11 mouse cellular contexts compared by ENCODE assay signal in the genomic region with DNA sequence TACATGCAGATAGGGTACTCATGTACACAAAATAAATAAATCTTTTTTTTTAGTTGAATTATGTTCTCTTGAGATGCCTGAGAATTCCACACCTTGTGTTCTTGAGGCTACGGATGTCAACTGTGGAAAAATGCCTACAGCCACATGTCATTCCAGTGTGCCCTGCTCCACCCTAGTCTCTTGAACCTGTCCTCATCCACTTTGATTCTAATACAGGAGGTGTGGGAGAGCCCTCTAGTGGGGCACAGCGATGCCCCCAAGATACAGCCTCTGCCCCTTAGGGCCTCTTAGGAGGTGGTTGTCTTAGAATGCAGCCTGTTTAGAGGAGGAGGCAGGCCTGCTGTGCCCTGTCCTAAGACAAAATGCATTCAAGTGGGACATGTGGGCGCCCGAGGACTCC. TPM values are rescaled to one million over a fixed set of nuclear protein-coding genes. Genes with fewer than 3 reads are reported as not detected.
DNase-seq lines count a peak whose midpoint lies in the region; ATAC-seq and TF ChIP-seq lines count a peak whose summit lies in the region.
"Had no signal": no experiment of that assay in that cellular context is flagged by ENCODE, and none has a peak within 500 bp of the region (broad histone marks: within the 10 kb centered on the region; RNA-seq: fewer than 3 reads in every experiment).

No protein-coding gene starts in this region.

- H3K27me3 ChIP-seq in kidney, adult 2 months (replicated peaks; ENCODE audit: control insufficient read depth, insufficient read depth, low read length): no peaks in the 10 kb centered on the region
- no peaks in the 10 kb centered on the region for H3K27me3 ChIP-seq in small intestine, adult 2 months (ENCODE audit: control insufficient read depth, insufficient read depth, low read length)
- H3K27me3 ChIP-seq in limb, embryonic 10.5 days (ENCODE audit: low read depth, poor library complexity, severe bottlenecking): no peaks in the 10 kb centered on the region

- peak; percentile 25; the same call in 1 of the 2 replicates for TF ChIP-seq CTCF in kidney, adult 2 months (conservative IDR thresholded peaks at IDR 0.05; ENCODE audit: insufficient read depth, insufficient read length, low read depth, low read length)
- TF ChIP-seq CTCF in small intestine, adult 2 months (IDR thresholded peaks at IDR 0.05; ENCODE audit: extremely low read depth, insufficient read length, insufficient replicate concordance, low read depth, low read length): peak; percentile 8; the same call in 1 of the 2 replicates

- H3K27ac ChIP-seq in kidney, adult 2 months (ENCODE audit: insufficient read depth, low read depth, low read length): no peak overlapping the region
- no peak overlapping the region for H3K27ac ChIP-seq in small intestine, adult 2 months (ENCODE audit: insufficient read depth, low read depth, low read length)
- no peak overlapping the region for H3K27ac ChIP-seq in limb, embryonic 10.5 days

- H3K4me3 ChIP-seq in kidney, adult 2 months (ENCODE audit: insufficient read depth, low read depth, low read length): no peak overlapping the region
- H3K4me3 ChIP-seq in small intestine, adult 2 months (ENCODE audit: low read depth, low read length): no peak overlapping the region
- no peak overlapping the region for H3K4me3 ChIP-seq in limb, embryonic 10.5 days
- H3K4me3 ChIP-seq: erythroblast, embryonic 14.5 days; myocyte had no signal

- ATAC-seq in granulocyte monocyte progenitor cell, adult 5-6 weeks (replicated peaks; ENCODE audit: poor library complexity, severe bottlenecking): no peak

- no peak for TF ChIP-seq POLR2A in kidney, adult 2 months (IDR thresholded peaks at IDR 0.05; ENCODE audit: low read depth, low read length)
- TF ChIP-seq POLR2A in small intestine, adult 2 months (IDR thresholded peaks at IDR 0.05; ENCODE audit: low read depth, low read length): no peak

- H3K9me3 ChIP-seq in limb, embryonic 10.5 days (replicated peaks): no peaks in the 10 kb centered on the region

- DNase-seq in kidney, adult 2 months: no peak
- DNase-seq in kidney, postnatal 36 days: no peak
- DNase-seq in A20 (ENCODE audit: low read depth, low spot score): peak; percentile 40
- peak; percentile 26 to 57 for DNase-seq in CD8-positive naive resting alpha-beta T cell, adult 2 months (ENCODE audit: low read depth in 2 of 2, low spot score in 2 of 2)
- no peak for DNase-seq in limb, embryonic 10.5 days (ENCODE audit: low spot score)

- H3K4me1 ChIP-seq in kidney, adult 2 months (ENCODE audit: control insufficient read depth, insufficient read depth, low read length): no peaks in the 10 kb centered on the region
- peaks cover 13% of the 10 kb centered on the region for H3K4me1 ChIP-seq in small intestine, adult 2 months (ENCODE audit: control insufficient read depth, insufficient read depth, insufficient read length, low read length)
- peaks cover 34% of the 10 kb centered on the region for H3K4me1 ChIP-seq in limb, embryonic 10.5 days

- no peaks in the 10 kb centered on the region for H3K36me3 ChIP-seq in kidney, adult 2 months (ENCODE audit: control insufficient read depth, insufficient read depth, low read length)
- no peaks in the 10 kb centered on the region for H3K36me3 ChIP-seq in small intestine, adult 2 months (ENCODE audit: control insufficient read depth, insufficient read depth, low read length)
- H3K36me3 ChIP-seq in limb, embryonic 10.5 days: no peaks in the 10 kb centered on the region

- WGBS in kidney, adult 2 months: 82% methylated on average over 4 of the region's 4 CpGs
- WGBS in small intestine, adult 2 months: 82% methylated on average over 4 of the region's 4 CpGs
- 84% methylated on average over 4 of the region's 4 CpGs for WGBS in limb, embryonic 10.5 days

RNA-seq across cellular contexts. Expression of a gene that starts 10.5 kb away (rescaled TPM):
- 9.4 and 10.8 TPM in 2 replicates for polyA plus RNA-seq in kidney, adult 2 months (2012; rRNA removed)
- polyA plus RNA-seq in small intestine, adult 2 months (2012; rRNA removed): 8.5 and 13.1 TPM in 2 replicates
- polyA plus RNA-seq in limb, embryonic 10.5 days (2016; fragmentation: Nextera tagmentation; extraction: Ambion mirVana): 17.0 and 18.1 TPM in 2 replicates
- 52.5 and 55.5 TPM in 2 replicates for total RNA-seq in granulocyte monocyte progenitor cell, adult 5-6 weeks (2014; fragmentation: Nextera tagmentation)
- total RNA-seq in granulocyte monocyte progenitor cell, adult 5-6 weeks (2017): 53.3 and 54.4 TPM in 2 replicates

RNA-seq across cellular contexts. Expression of a gene that starts 17.7 kb away (rescaled TPM):
- polyA plus RNA-seq in kidney, adult 2 months (2012; rRNA removed): not detected in 2 replicates
- not detected in 2 replicates for polyA plus RNA-seq in small intestine, adult 2 months (2012; rRNA removed)
- polyA plus RNA-seq in limb, embryonic 10.5 days (2016; fragmentation: Nextera tagmentation; extraction: Ambion mirVana): not detected in 2 replicates
- not detected in 2 replicates for total RNA-seq in granulocyte monocyte progenitor cell, adult 5-6 weeks (2014; fragmentation: Nextera tagmentation)
- total RNA-seq in granulocyte monocyte progenitor cell, adult 5-6 weeks (2017): not detected in 2 replicates
- total RNA-seq: gastrocnemius, postnatal 14 days had no signal
- polyA plus RNA-seq: erythroblast, embryonic 14.5 days; liver, embryonic 16.5 days had no signal

Comparison
In these comparisons a context has a peak if more than half of its experiments do, and no peak if none do; other contexts are left out.
1. DNase-seq: peak in A20 (single experiment) and CD8-positive naive resting alpha-beta T cell, adult 2 months (2 of 2); none in kidney, adult 2 months (single experiment), kidney, postnatal 36 days (0 of 2) and limb, embryonic 10.5 days (single experiment).